Mouse (Mus musculus) liver, postnatal 0 days (tissue): Measurements from ENCODE around the gene Elf1.

Experiments used
- CTCF ChIP-seq: sonication (generic); IDR thresholded peaks from 2 replicates; pipeline ENCODE4 v1.5.1; 2016; ENCODE audit warnings: antibody characterized with exemption, low read depth
- EP300 ChIP-seq: IDR thresholded peaks from 2 replicates; pipeline ENCODE4 v1.6.1; 2016; ENCODE audit warnings: antibody characterized with exemption, low read depth, mild to moderate bottlenecking

- no peak for TF ChIP-seq CTCF
- no peak for TF ChIP-seq EP300
These were observed 8.2 kb downstream of the Elf1 start for GRCm38 (mm10) chr14:79489150-79489549.
